Mouse (Mus musculus) intestine, postnatal 0 days (tissue): ENCODE measurements around the gene Pdzrn4. TPM values are rescaled to one million over a fixed set of nuclear protein-coding genes. Genes with fewer than 3 reads are reported as not detected.

Experiments used
- ATAC-seq: fragments of 200-750 bp; cut with Nextera tagmentation; 2 replicates; pipeline ENCODE4 v1.8.0; 2017; ENCODE audit warnings: mild to moderate bottlenecking, moderate TSS enrichment, moderate library complexity
- H3K27ac ChIP-seq: fragments of 300-500 bp; sonication (generic); 2 replicates; pipeline ENCODE4 v1.5.1; 2014; ENCODE audit warnings: mild to moderate bottlenecking, low read depth, low read length, moderate library complexity
- H3K27me3 ChIP-seq: fragments of 300-500 bp; sonication (generic); replicated peaks from 2 replicates; pipeline ENCODE4 v1.6.1; 2014; ENCODE audit warnings: low read length, mixed read lengths; ENCODE audit not compliant: control insufficient read depth, insufficient read depth
- H3K36me3 ChIP-seq: fragments of 300-500 bp; sonication (generic); 2 replicates; pipeline ENCODE4 v1.6.1; 2014; ENCODE audit warnings: mild to moderate bottlenecking, moderate library complexity; ENCODE audit not compliant: control insufficient read depth, insufficient read depth
- H3K4me1 ChIP-seq: fragments of 300-500 bp; sonication (generic); replicated peaks from 2 replicates; pipeline ENCODE4 v1.6.1; 2014; ENCODE audit warnings: antibody characterized with exemption, low read length, mixed read lengths; ENCODE audit not compliant: control insufficient read depth, insufficient read depth
- H3K4me2 ChIP-seq: fragments of 300-500 bp; sonication (generic); replicated peaks from 2 replicates; pipeline ENCODE4 v1.6.1; 2014; ENCODE audit warnings: low read depth, mild to moderate bottlenecking, moderate library complexity
- H3K4me3 ChIP-seq: fragments of 300-500 bp; sonication (generic); 2 replicates; pipeline ENCODE4 v1.5.1; 2014; ENCODE audit warnings: low read depth, low read length
- H3K9ac ChIP-seq: fragments of 300-500 bp; sonication (generic); 2 replicates; pipeline ENCODE4 v1.6.1; 2014; ENCODE audit warnings: mild to moderate bottlenecking, low read depth, low read length
- H3K9me3 ChIP-seq: fragments of 300-500 bp; sonication (generic); 2 replicates; pipeline ENCODE4 v1.6.1; 2016; ENCODE audit warnings: mixed run types; ENCODE audit not compliant: control insufficient read depth
- CTCF ChIP-seq: sonication (generic); IDR thresholded peaks from 2 replicates; pipeline ENCODE4 v1.5.1; 2016; ENCODE audit warnings: low read depth, mild to moderate bottlenecking, control low read depth, antibody characterized with exemption, moderate library complexity
- WGBS: fragments of 180-500 bp; shearing (Covaris S2); extraction: QIAGEN DNeasy Blood & Tissue Kit; methylation state at CpG from one replicate; pipeline ENCODE4 v1.1.7; 2014; 5-methylcytosine and 5-hydroxymethylcytosine counted together
- polyA plus RNA-seq: library from polyadenylated mRNA; unstranded; fragments of >200 nt; fragmentation: Nextera tagmentation; extraction: Ambion mirVana; gene quantifications from 2 replicates; pipeline ENCODE4 v1.2.1, GENCODE M21; 2015

Gene Pdzrn4
- polyA plus RNA-seq, 1 experiment from 2014 or later, result 0.94 TPM

DNA sequence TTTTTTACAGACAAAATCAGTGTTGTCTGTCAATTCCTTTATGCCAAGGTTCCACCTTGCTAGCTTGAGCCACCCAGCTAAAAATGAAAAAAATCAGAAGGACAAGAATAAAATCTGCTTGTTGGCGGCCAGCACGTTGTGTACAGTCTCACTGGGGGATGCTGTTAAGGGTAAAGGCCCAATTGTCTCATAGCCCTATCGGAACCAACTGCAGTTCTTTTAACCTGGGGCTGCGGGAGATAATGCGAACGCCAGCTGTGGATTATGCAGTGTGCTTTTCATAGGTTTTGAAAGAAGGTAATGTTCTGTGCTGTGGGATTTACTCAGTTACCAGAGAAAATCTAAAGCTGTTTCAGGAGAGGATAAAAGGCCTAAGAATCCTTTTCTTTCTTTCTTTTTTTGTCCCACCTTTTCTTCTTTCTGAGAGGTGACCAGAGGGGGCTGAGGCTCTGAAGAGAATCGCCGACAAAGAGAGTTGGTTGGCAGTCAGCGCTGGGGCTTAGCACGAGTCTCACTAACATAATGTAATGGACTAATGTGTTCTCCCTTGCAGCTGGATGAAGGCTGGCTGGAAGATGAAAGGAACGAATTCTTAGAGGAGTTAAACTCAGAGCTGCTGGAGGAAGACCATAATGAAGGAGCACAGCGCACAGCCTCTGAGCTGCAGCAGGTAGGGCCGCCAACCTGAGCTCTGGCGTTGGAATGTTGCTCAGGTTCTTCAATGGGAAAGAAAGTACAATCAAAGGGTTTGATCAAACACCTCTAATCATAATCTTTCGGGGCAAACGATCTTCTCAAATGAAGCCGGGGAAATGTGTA is 360.6 kb downstream of the Pdzrn4 start:
- ATAC-seq, result no peak
- Histone ChIP-seq H3K9me3 (no peaks in the 10 kb centered on the region), H3K36me3 (no peaks in the 10 kb centered on the region), H3K27me3 (no peaks in the 10 kb centered on the region), H3K4me1 (no peaks in the 10 kb centered on the region), H3K27ac (no peak overlapping the region), H3K4me2 (no peak overlapping the region), H3K9ac (no peak overlapping the region), H3K4me3 (no peak overlapping the region)
- WGBS, result 73% methylated on average over 17 of the region's 17 CpGs
- no peak for TF ChIP-seq CTCF

DNA sequence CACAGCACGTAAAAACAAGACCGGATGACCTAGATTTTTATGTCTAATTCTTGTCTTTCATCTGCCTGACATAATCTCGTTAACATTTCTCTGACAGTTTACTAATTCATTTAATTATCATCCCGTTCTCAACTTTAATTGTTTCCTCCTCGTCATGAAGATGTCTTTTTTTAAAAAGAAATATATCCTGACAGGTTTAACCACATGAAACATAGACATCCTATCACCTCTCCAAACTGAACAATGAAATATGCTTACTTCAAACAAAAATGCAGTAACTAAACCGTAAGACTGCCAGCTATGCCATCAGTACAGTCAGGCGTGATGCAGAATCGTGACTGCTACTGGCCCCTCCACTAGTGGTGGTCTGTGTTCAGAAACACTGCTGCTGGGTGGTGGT is 362.3 kb downstream of the Pdzrn4 start:
- H3K4me2 ChIP-seq, result no peak overlapping the region
- H3K27ac ChIP-seq, result no peak overlapping the region
- no peak overlapping the region for H3K4me3 ChIP-seq
- no peaks in the 10 kb centered on the region for H3K36me3 ChIP-seq
- no peaks in the 10 kb centered on the region for H3K4me1 ChIP-seq
- 84% methylated on average over 8 of the region's 8 CpGs for WGBS
- no peak overlapping the region for H3K9ac ChIP-seq
- ATAC-seq, result no peak
- H3K9me3 ChIP-seq, result no peaks in the 10 kb centered on the region
- no peak for TF ChIP-seq CTCF
- no peaks in the 10 kb centered on the region for H3K27me3 ChIP-seq

DNA sequence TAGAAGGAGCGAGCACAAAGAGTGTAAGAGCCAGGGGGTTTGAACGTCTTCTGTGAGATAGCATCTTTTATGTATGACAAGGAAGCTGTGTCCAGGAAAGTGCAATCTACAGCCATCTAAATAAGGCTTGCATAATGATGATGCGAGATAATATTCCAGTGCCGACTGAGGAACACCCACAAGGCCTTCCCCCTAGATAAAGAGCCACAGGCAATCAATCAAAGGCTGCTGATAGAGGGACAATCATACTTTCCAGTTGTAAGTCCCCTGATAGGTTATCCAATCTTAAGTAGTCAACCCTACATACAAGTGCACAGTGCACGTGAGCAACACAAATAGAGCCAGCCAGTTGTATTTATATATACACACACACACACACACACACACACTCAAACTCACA is 366.6 kb downstream of the Pdzrn4 start:
- no peaks in the 10 kb centered on the region for H3K4me1 ChIP-seq
- no peak for TF ChIP-seq CTCF
- ATAC-seq, result no peak
- no peaks in the 10 kb centered on the region for H3K36me3 ChIP-seq
- H3K27me3 ChIP-seq, result no peaks in the 10 kb centered on the region
- H3K9me3 ChIP-seq, result no peaks in the 10 kb centered on the region
- no peak overlapping the region for H3K9ac ChIP-seq
- H3K27ac ChIP-seq, result no peak overlapping the region
- no peak overlapping the region for H3K4me2 ChIP-seq
- WGBS, result 57% methylated on average over 5 of the region's 5 CpGs
- H3K4me3 ChIP-seq, result no peak overlapping the region

DNA sequence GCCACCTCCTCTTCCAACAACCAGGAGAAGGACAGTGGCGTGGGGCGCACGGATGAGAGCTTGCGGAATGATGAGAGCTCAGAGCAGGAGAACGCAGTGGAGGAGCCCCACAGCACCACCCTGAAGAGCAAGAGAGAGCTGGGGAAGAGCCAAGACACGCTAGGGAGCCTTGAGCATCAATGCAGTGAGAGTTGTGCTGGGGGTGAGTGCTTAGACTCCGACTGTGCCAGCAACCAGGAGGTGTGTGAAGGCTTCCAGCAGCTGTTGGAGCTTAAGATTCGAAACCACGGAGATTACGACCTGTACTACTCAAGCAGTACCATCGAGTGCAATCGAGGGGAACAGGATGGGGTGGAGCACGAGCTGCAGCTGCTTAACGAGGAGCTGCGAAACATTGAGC is 372.9 kb downstream of the Pdzrn4 start:
- no peak overlapping the region for H3K4me3 ChIP-seq
- WGBS, result 86% methylated on average over 15 of the region's 15 CpGs
- H3K27ac ChIP-seq, result no peak overlapping the region
- no peaks in the 10 kb centered on the region for H3K4me1 ChIP-seq
- H3K9ac ChIP-seq, result no peak overlapping the region
- TF ChIP-seq CTCF, result no peak
- no peaks in the 10 kb centered on the region for H3K9me3 ChIP-seq
- ATAC-seq, result no peak
- no peaks in the 10 kb centered on the region for H3K36me3 ChIP-seq
- no peak overlapping the region for H3K4me2 ChIP-seq
- H3K27me3 ChIP-seq, result no peaks in the 10 kb centered on the region

DNA sequence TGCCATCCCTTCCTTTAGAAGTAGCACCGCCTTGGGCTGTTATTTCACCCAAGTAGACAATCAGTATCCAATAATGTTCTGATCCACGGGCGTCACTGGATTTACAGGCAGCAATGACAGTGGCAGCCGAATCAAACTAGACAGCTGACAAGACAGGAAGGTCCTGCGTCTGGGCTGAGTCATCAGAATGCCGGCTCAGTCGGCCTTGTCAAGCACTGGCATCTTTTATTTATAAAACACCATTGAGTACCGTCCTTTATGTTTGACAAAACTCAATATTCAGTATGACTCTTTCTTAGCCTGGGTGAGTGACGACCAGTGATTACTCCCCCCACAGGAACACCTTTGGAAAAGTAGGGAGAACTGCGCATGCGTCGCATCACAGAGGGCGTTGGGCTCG is 391.4 kb downstream of the Pdzrn4 start:
- TF ChIP-seq CTCF, result no peak
- Histone ChIP-seq H3K27ac (no peak overlapping the region), H3K4me1 (no peaks in the 10 kb centered on the region), H3K4me3 (no peak overlapping the region), H3K9me3 (no peaks in the 10 kb centered on the region), H3K27me3 (no peaks in the 10 kb centered on the region), H3K36me3 (no peaks in the 10 kb centered on the region), H3K4me2 (no peak overlapping the region), H3K9ac (no peak overlapping the region)
- 81% methylated on average over 14 of the region's 14 CpGs for WGBS
- ATAC-seq, result no peak

DNA sequence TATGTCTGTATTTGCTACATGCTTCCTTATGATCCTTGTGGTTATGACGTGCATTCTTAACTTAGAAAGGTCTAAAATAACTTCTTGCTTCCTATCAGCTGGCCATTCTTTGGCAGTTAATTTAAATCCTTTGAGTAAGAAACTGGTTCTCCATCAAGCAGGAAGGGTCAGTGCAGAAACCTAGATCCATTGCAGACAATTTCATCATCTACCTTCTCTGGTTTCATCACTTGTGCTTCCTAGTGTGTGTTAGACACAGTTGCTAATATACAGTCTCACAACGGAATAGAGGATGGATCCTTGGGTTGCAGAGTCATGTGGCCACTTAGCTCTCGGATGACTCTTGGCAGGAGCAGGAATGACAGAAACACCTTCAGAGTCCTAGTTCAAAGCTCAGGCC is 397.6 kb downstream of the Pdzrn4 start:
- no peak overlapping the region for H3K27ac ChIP-seq
- WGBS, result 87% methylated on average over 3 of the region's 3 CpGs
- H3K4me3 ChIP-seq, result no peak overlapping the region
- TF ChIP-seq CTCF, result no peak
- no peaks in the 10 kb centered on the region for H3K4me1 ChIP-seq
- no peaks in the 10 kb centered on the region for H3K27me3 ChIP-seq
- H3K4me2 ChIP-seq, result no peak overlapping the region
- no peaks in the 10 kb centered on the region for H3K36me3 ChIP-seq
- ATAC-seq, result no peak
- no peak overlapping the region for H3K9ac ChIP-seq
- H3K9me3 ChIP-seq, result no peaks in the 10 kb centered on the region
